Mouse (Mus musculus) adrenal gland, postnatal 10 days (tissue): Measurements from ENCODE around the gene Gm10974. TPM values are rescaled to one million over a fixed set of nuclear protein-coding genes. Genes with fewer than 3 reads are reported as not detected.

Experiments
- DNase-seq: peaks from one replicate; pipeline ENCODE4 v3.0.0; 2021; ENCODE audit warnings: mixed read lengths
- microRNA-seq: library from miRNA; unstranded; fragments of <30 nt; microRNA quantifications from one replicate; pipeline ENCODE4 v1.2.0, GENCODE M21; 2021
- total RNA-seq, 2 experiments: library from RNA; stranded (reverse); gene quantifications; 2 replicates each; pipeline ENCODE4 v1.2.3; 2021

Gene Gm10974
- total RNA-seq, 2 experiments from 2014 or later = not detected

- peak; percentile 61 for DNase-seq
Observed at GRCm38 (mm10) chr7:66405951-66406721, 40.4 kb downstream of the Gm10974 start.

- peak; percentile 49 for DNase-seq
Observed at GRCm38 (mm10) chr7:66406971-66407370, 41.3 kb downstream of the Gm10974 start.

- peak; percentile 71 for DNase-seq
Observed at GRCm38 (mm10) chr7:66409433-66409832, 43.7 kb downstream of the Gm10974 start.

DNA sequence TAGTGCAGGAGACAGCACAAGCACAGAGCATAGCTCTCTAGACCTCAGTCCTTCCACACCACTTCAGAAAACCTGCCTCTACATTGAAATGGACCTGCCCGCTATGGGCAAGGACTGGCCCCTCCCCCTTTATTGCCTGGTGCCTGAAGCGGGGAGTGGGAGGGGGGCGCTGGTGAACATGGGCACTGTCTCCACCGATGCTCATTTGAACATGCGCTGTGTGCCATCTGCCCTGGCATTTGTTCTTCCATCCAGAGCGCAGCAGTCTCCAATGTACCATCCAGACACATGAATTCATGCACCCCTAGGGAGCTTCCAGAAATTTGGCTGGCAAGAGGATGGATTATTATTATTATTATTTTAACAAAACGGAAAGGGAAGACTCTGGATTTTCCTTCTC, 47.4 kb downstream of the Gm10974 start:
- no peak for DNase-seq

GRCm38 (mm10) chr7:66416829-66417228, 51.1 kb downstream of the Gm10974 start:
- DNase-seq = no peak

DNA sequence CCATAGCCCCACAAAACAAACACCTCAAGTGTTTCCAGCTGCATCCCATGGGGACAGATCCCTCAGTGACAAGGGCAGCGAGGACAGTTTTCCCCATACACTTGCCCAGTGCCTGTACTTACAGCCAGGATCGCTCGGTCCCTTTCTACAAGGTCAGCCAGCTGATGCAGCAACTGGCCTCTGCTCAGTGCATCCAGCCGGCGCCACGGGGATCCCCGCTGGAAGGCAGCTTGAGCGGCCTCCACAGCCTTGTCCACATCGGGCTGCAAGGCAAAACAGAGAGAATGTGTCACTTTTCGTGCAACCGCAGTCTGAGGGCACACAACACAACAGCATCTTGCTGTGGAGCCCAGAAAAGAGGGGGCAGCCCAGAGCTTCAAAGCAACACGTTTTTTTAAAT, 53.3 kb downstream of the Gm10974 start:
- peak; percentile 67 for DNase-seq

GRCm38 (mm10) chr7:66421903-66422302, 56.2 kb downstream of the Gm10974 start:
- no peak for DNase-seq

DNA sequence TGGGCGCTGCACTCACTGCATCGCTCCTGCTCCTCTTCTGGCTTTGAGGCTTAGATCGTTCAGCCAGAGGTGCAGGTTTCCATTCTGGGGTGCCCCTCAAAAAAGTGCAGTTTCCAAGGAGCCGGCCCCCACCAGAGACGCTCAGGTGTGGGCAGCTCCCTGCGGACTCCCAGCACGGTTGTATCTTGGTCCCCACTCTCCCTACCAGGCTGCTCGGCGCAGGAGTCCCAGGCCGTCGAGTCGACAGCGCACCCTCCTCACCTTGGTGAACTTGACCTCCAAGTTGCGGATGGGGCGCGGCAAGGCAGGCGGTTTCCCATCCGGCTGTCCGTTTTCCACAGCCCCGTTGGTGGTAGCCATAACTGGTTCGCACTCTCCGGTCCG, 61.3 kb downstream of the Gm10974 start:
- no peak for DNase-seq

DNA sequence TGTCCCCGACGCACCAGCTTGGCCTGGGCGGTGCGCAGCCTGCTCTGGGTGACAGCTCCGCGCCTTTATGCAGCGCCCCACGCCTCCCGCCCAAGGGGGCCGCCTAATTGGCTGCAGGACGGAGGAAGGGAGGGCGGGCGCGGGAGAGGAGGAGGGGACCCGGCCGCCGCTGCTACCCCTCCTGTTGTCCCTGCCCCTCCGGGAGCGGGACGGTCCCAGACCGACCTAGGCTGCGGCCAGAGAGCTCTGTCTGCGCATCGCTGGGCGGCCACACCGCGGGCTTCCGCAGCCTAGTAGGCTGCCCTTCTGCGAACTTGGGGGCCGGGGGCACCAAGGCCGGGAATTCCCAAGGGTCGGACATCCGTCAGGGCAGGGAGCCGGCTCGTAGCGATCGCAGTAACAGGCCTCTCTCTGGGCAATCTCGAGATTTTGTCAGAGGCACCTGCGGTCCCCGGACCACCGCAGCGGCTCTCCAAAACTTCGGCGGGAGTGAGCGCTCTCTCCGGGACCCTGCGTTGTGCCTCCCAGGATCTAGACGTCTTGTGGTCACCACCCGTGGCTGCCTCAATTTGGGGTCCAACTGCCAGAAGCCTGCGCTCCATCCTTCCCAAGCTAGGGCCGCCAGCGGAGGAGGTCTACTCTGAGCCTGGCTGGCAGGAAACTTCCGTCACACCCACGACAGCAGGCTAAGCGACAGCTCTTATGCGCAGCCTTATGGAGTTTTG, 61.9 kb downstream of the Gm10974 start, which contains the start of gene Aldh1a3:
TSS of gene Aldh1a3 (minus strand) at position 81 of the 725 bp plus-strand sequence.
- DNase-seq = peak; percentile 71

- peak; percentile 81 for DNase-seq
Observed at GRCm38 (mm10) chr7:66434453-66434935, 68.8 kb downstream of the Gm10974 start.

Small RNAs within 50 kb of the gene (microRNA-seq; reads per million reads assigned to microRNA genes)
- gene Mir7057 = not detected

Other genes with a start within 250 kb of the Gm10974 start
- gene Lrrk1, start 22.4 kb downstream of the Gm10974 start, total RNA-seq = 10 to 100 TPM; 12.4 to 16.4 TPM
- 10 to 100 TPM; 11.4 to 12.4 TPM for gene Aldh1a3, start 61.6 kb downstream of the Gm10974 start, total RNA-seq